Mouse (Mus musculus): ENCODE data around the gene A530064D06Rik.
A peak's percentile ranks its signal among the peaks of the same experiment; 100 is the strongest.

The A530064D06Rik gene

GRCm38 (mm10) chr17:48167103-48167502 is at the start of gene A530064D06Rik:
TSS of gene A530064D06Rik (minus strand) at chr17:48167275.
- peak in 1 of 2 experiments; percentile 20 for DNase-seq (ENCODE audit: low read depth in 1 of 2, low spot score in 2 of 2)

DNA sequence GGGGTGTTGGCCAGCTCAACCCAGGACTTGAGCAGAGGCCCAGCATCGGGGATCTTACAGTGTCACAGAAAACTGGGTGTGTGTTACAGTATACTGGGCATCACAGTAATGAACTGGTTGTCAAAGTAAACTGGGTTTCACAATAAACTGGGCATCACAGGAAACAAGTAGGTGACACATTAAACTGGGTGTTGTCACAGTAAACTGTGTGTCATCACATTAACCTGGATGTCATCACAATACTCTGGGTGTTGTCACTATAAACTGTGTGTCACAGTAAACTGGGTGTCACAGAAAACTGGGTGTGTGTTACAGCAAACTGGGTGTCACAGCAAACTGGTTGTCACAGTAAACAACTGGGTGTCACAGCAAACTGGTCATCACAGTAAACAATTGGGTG is 48.4 kb upstream of the A530064D06Rik start:
- no peak for DNase-seq (ENCODE audit: low read depth in 1 of 2, low spot score in 2 of 2)

DNA sequence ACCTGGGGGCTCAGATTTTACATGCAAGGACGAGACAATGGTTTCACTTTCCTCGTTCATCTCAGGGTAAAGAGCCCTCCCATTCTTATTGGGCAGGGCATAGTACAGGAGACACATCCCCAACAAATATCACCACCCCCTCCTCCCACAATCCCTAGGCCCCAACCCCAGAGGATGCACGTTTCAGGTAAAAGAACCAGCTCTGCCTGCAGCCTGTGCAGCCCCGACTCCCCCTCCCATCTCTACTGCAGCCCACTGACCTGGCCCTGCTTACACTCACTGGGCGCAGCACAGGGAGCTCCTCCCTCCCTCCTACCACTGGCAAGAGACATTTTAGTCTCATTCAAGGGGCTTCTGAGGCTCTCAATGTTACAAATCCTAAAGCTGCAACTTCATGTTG is 46.4 kb upstream of the A530064D06Rik start:
- no peak for DNase-seq (ENCODE audit: low read depth in 1 of 2, low spot score in 2 of 2)

DNA sequence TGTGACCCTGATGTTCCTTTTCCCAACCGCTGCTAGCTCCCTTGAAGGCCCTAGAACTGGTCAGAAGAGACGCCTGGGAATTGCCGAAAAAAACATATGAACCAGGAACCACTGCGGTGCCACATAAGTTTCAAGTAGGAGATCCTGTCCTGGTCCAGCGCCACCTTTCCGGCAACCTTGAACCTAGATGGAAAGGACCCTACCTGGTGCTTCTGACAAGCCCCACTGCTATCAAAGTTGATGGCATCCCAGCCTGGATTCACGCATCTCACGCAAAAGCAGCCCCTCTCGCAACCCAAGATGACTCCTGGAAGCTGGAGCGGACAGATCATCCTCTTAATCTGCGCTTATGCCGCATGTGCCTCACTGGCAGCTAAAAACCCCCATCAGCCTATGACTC is 45.5 kb upstream of the A530064D06Rik start:
- no peak for DNase-seq (ENCODE audit: low read depth in 1 of 2, low spot score in 2 of 2)

DNA sequence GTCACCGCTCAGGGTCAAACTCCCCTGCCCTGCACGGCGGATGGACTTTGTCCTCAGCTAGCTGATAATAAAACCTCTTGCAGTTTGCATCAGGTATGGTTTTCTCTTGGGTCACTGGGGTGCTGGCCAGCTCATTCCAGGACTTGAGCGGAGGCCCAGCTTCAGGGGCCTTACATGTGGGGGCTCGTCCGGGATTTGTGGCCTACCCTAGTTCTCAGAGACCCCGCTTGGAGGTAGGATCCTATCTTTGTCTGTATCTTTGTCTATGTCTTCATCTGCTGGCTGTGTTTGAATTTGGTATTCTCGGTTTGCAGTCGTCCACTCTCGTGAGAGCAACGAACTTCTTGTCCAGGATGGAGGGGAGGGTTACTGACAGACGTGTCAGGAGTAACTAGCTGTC is 36.0 kb upstream of the A530064D06Rik start:
- DNase-seq (ENCODE audit: low read depth in 1 of 2, low spot score in 2 of 2) = no peak

GRCm38 (mm10) chr17:48192366-48192765 is 25.3 kb upstream of the A530064D06Rik start:
- no peak for DNase-seq (ENCODE audit: low read depth in 1 of 2, low spot score in 2 of 2)

DNA sequence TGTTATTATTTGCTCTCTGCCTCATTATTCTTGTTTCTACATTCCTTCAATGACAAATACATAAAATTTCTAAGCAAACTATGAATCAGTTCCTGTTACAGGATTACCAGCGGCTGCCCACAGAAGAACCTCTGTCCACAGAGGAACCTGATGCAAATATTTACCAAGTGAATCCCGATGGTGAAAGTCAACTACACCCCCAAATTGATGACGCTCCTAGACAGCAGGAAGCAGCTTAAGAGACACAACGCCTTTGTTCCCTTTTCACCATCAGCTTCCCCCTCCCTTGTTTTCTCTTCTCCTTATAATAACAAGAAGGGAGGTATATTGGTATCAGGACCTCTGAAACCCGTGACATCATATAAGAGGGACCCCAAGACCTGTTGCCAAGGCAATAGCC is 18.2 kb upstream of the A530064D06Rik start:
- DNase-seq (ENCODE audit: low read depth in 1 of 2, low spot score in 2 of 2) = peak; percentile 58 to 70

- DNase-seq (ENCODE audit: low read depth in 1 of 2, low spot score in 2 of 2) = no peak
Measured at GRCm38 (mm10) chr17:48157382-48158076, 9.5 kb downstream of the A530064D06Rik start.

DNA sequence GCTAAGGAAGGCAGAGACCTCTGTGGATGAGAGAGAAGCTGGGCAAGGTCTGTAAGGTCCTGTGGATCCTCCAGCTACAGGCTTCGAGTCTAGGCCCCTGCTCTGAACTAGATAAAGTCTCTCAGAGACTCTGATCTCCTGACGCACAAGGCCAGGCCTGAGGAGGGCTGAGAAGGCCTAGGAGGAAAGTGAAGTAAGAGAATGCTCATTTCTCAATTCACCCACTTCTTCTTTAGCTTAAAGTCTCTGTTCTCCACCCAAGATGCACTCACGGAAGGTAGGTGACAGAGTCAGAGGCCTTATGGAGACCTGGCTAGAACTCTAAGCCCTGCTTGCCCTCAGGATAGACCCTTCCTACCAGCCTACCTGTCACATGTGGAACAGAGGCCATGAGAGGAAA is 21.0 kb downstream of the A530064D06Rik start, which contains the start of gene 9830107B12Rik:
TSS of gene 9830107B12Rik (minus strand) at position 149 of the 400 bp plus-strand sequence.
- peak in 1 of 2 experiments; percentile 6 for DNase-seq (ENCODE audit: low read depth in 1 of 2, low spot score in 2 of 2)

DNA sequence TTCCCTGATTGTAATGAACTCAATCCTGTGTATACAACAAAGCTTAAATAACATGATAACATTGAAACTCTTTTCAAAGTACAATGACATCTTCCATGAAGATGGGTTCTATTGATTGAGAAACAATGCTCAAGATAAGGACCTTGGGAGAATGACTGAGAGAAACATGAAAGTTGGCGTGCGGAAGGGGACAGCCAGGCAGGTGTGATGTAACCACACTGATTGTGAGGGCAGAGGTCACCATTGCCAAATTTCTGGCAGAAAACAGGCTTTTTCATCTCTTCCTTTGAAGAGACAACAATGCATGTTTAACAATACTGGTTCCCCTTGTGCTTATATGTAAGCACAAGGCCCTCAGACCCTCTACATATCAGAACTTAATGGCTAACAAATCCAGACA is 34.3 kb downstream of the A530064D06Rik start:
- DNase-seq (ENCODE audit: low read depth in 1 of 2, low spot score in 2 of 2) = no peak

DNA sequence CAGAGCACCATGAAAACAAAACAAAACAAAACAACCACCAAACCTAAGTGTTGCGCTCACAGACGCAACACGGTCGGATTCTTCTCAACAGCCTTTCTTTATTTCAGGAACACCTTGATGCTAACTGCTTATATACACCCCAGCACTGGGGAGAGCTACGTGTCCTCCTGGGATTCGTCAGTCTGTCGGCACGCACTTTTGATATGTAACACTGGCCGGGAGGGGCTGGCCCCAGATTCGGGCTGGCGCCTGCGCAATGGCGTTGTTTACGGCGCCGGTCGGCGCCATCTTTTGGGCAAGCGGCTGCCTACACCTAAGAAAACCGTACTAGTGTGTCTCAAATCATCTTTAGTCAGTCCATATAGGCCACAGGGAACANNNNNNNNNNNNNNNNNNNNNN is 46.6 kb downstream of the A530064D06Rik start:
- no peak for DNase-seq (ENCODE audit: low read depth in 1 of 2, low spot score in 2 of 2)

- peak; percentile 54 to 76 for DNase-seq (ENCODE audit: low read depth in 1 of 2, low spot score in 2 of 2)
Measured at GRCm38 (mm10) chr17:48119656-48120055, 47.4 kb downstream of the A530064D06Rik start.

DNA sequence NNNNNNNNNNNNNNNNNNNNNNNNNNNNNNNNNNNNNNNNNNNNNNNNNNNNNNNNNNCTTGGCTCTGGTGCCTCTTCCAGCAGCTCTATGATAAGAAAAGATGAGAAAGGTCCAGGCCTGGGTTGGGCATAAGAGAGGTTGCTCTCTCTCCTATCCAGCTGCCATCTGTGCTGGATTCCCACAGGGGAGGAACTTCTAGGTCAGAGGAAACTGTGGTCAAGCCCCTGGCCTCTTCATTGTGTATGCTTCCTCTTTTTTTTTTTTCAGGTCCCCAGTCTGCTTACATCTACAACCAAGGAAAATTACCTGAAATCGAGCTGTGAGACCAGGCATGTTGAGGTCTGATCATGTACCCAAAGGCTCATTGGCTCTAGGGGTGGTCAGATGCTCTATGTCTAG is 48.5 kb downstream of the A530064D06Rik start:
- DNase-seq (ENCODE audit: low read depth in 1 of 2, low spot score in 2 of 2) = no peak

DNA sequence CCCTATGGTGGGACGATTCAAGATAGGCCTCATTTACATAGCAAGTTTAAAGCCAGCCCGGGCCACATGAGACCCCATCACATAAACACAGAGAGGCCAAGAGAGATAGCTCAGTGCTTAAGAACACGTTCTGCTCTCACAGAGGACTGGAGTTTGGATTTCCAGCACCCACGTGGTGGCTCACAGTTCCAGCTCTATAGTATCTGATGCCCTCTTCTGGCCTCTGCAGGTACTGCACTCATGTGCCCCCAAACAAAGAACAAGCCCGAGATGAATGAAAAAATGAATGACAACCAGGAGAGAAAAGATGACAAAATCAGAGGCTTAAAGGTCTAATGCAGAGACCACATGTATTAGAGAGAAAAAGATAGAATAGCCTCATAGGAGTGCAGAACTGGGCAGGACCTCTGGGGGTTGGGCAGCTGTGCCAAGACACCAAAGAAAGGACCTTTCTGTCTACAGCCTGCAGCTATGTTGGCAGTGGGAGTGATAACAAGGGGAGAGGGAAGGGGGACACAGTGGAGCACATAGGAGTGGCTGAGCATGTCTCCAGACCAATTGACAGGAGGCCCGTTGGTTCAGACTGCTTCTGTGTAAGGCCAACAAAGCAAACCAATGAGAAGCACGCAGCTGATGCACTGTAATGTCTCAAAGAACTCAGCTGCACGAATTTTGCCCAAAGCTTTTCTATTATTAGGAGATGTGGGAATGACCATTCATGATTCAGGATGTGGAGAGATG is 56.4 kb downstream of the A530064D06Rik start:
- peak in 1 of 2 experiments; percentile 55 for DNase-seq (ENCODE audit: low read depth in 1 of 2, low spot score in 2 of 2)

DNA sequence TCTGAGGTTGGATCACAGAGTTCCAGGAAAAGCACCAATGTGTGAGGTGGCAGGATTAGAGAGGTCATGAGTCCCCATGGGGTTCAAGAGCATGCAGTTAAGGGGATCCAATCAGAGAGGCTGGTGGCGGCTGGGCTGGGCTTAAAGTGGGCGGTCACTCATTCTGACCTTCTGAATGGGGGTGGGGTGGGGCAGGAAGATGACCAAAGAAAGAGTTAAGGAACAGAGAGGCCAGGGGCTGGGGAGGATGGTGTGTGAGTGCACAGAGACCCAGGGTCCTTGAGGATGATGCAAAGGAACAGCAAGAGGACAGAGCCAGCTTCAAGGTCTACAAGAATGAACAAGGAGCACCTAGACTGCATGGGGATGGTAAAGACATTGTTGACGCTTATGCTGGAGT is 58.6 kb downstream of the A530064D06Rik start:
- DNase-seq (ENCODE audit: low read depth in 1 of 2, low spot score in 2 of 2) = no peak

DNA sequence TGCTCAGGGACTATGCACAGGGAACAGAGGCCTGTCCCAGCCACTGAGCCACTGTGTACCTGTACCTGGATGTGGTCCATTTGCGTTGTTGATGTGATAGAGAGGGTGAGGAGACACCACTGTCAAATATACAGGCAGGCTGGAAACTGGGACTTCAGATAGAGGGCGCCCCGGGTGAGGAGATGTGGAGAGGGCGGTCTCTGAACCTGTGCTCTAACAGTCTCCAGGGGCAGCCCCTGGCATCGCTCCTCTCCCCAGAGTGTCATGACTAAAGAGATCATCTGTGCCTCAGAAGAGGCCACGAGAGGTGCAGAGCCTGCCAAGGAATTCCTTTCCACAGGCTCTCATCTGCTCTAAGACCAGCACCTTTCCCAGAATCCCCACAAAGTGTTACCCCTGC is 59.2 kb downstream of the A530064D06Rik start:
- no peak for DNase-seq (ENCODE audit: low read depth in 1 of 2, low spot score in 2 of 2)

GRCm38 (mm10) chr17:48107333-48107732 is 59.7 kb downstream of the A530064D06Rik start:
- DNase-seq (ENCODE audit: low read depth in 1 of 2, low spot score in 2 of 2) = no peak

DNA sequence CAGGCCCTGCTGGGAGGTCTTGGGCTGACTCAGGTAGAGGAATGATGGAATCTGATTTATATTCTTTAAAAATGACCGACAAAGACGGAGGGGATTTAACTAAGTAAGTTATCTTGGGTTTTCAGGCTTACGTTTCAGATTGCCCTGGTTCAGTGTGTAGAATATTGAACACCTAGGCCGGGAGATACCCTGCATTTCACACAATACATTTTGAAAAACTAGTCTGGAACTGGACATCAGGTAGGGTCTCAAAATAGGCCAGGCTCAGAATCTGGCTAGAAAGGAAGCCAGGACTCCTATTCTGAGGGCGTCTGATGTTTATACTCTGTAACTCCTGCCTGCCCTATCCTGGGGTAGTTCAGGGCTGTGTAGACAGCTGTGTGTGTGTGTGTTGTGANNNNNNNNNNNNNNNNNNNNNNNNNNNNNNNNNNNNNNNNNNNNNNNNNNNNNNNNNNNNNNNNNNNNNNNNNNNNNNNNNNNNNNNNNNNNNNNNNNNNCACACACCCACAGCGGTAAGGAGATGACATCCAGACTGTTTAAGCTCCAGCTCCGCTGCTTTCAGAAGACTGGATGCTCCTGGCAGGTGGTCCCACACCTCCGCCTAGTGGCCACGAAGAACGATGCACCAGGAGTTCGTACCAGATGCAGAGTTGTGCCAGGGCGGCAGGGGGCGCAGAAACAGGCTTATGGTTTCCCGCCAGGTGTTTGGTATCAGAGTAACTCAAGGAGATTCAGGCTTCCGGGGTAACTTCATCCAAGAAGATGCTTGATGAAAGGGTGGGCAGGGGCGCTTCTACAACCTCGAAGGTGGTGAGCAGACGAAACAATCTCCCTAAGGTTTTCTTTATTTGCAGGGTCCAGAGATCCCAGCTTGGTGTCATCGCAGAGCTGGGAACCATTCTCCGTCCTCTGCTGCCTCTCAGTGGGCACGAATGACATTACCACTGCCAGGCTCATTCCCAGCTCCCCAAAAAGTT is 66.3 kb downstream of the A530064D06Rik start:
- peak; percentile 38 to 61 for DNase-seq (ENCODE audit: low read depth in 1 of 2, low spot score in 2 of 2)

GRCm38 (mm10) chr17:48099312-48099711 is 67.8 kb downstream of the A530064D06Rik start:
- DNase-seq (ENCODE audit: low read depth in 1 of 2, low spot score in 2 of 2) = no peak
